Mouse (Mus musculus) neural tube, embryonic 13.5 days (tissue): ENCODE data around the gene Lsamp. TPM values are rescaled to one million over a fixed set of nuclear protein-coding genes. Genes with fewer than 3 reads are reported as not detected.
"Not testable (repeated sequence)": the region's sequence is repeated elsewhere in the genome, so short reads cannot be mapped to it uniquely, and the experiment has no call there.

Experiments used
- ATAC-seq: fragments of 200-750 bp; cut with Nextera tagmentation; 2 replicates; pipeline ENCODE4 v1.8.0; 2017; ENCODE audit warnings: low read depth, mild to moderate bottlenecking, moderate TSS enrichment, moderate library complexity
- H3K27ac ChIP-seq: fragments of 300-500 bp; sonication (generic); replicated peaks from 2 replicates; pipeline ENCODE4 v1.5.1; 2015; ENCODE audit warnings: moderate library complexity, mild to moderate bottlenecking, inconsistent platforms
- H3K27me3 ChIP-seq: fragments of 300-500 bp; sonication (generic); 2 replicates; pipeline ENCODE4 v1.6.1; 2015; ENCODE audit warnings: mild to moderate bottlenecking, inconsistent platforms
- H3K36me3 ChIP-seq: fragments of 300-500 bp; sonication (generic); 2 replicates; pipeline ENCODE4 v1.6.1; 2015; ENCODE audit warnings: mild to moderate bottlenecking, inconsistent platforms
- H3K4me1 ChIP-seq: fragments of 300-500 bp; sonication (generic); replicated peaks from 2 replicates; pipeline ENCODE4 v1.6.1; 2015; ENCODE audit warnings: inconsistent platforms
- H3K4me2 ChIP-seq: fragments of 300-500 bp; sonication (generic); 2 replicates; pipeline ENCODE4 v1.6.1; 2015; ENCODE audit warnings: inconsistent platforms, mild to moderate bottlenecking, moderate library complexity
- H3K4me3 ChIP-seq: fragments of 300-500 bp; sonication (generic); 2 replicates; pipeline ENCODE4 v1.5.1; 2015; ENCODE audit warnings: mild to moderate bottlenecking, inconsistent platforms
- H3K9ac ChIP-seq: fragments of 300-500 bp; sonication (generic); 2 replicates; pipeline ENCODE4 v1.6.1; 2015; ENCODE audit warnings: moderate library complexity, mild to moderate bottlenecking, inconsistent platforms
- H3K9me3 ChIP-seq: fragments of 300-500 bp; sonication (generic); 2 replicates; pipeline ENCODE4 v1.6.1; 2016; ENCODE audit warnings: inconsistent platforms
- WGBS: fragments of 180-500 bp; shearing (Covaris S2); methylation state at CpG from one replicate; pipeline ENCODE4 v1.1.7; 2015; 5-methylcytosine and 5-hydroxymethylcytosine counted together
- polyA plus RNA-seq: library from polyadenylated mRNA; unstranded; fragments of >200 nt; fragmentation: Nextera tagmentation; extraction: Ambion mirVana; gene quantifications from 2 replicates; pipeline ENCODE4 v1.2.1, GENCODE M21; 2015

Lsamp gene
- polyA plus RNA-seq, 1 experiment from 2014 or later, result 56.5 TPM

- no peak for ATAC-seq
- H3K9ac ChIP-seq, result no peak overlapping the region
- H3K4me2 ChIP-seq, result no peak overlapping the region
- no peaks in the 10 kb centered on the region for H3K9me3 ChIP-seq
- 23% methylated on average over 1 of the region's 1 CpGs for WGBS
- H3K27ac ChIP-seq, result no peak overlapping the region
- H3K36me3 ChIP-seq, result no peaks in the 10 kb centered on the region
- H3K27me3 ChIP-seq, result no peaks in the 10 kb centered on the region
- no peak overlapping the region for H3K4me3 ChIP-seq
- 0 out of 2 replicates have a peak, but pooled peaks cover 5% of the 10 kb centered on the region for H3K4me1 ChIP-seq
Measured at GRCm38 (mm10) chr16:40536754-40537153, 552.6 kb downstream of the Lsamp start.

DNA sequence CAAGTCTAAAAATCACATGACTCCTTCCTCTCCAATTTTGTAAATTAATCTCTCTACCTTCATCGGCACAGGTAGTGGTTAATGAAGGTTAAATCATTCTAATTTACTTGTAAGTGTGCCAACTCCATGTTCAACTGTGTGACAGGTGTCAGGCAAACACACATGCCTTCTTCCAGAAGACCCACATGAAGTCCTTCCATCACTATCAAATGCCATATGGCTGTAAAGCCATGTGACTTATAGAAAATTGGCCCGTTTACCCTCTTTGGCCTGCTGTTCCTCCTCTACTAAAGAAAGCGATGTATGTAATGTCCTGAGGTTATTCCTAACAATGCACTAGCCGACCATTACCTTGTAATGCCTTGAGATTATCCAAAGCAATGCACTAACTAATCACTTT, 565.5 kb downstream of the Lsamp start:
- H3K4me2 ChIP-seq, result no peak overlapping the region
- 85% methylated on average over 4 of the region's 4 CpGs for WGBS
- no peak for ATAC-seq
- no peaks in the 10 kb centered on the region for H3K27me3 ChIP-seq
- no peak overlapping the region for H3K9ac ChIP-seq
- no peaks in the 10 kb centered on the region for H3K9me3 ChIP-seq
- H3K27ac ChIP-seq, result no peak overlapping the region
- H3K36me3 ChIP-seq, result no peaks in the 10 kb centered on the region
- H3K4me3 ChIP-seq, result no peak overlapping the region
- H3K4me1 ChIP-seq, result no peaks in the 10 kb centered on the region

GRCm38 (mm10) chr16:40555608-40556007, 571.4 kb downstream of the Lsamp start:
- ATAC-seq, result no peak
- Histone ChIP-seq H3K27ac (no peak overlapping the region), H3K36me3 (no peaks in the 10 kb centered on the region), H3K4me3 (no peak overlapping the region), H3K9me3 (no peaks in the 10 kb centered on the region), H3K4me1 (peaks cover 11% of the 10 kb centered on the region), H3K4me2 (no peak overlapping the region), H3K9ac (no peak overlapping the region), H3K27me3 (no peaks in the 10 kb centered on the region)
- WGBS, result 86% methylated on average over 1 of the region's 1 CpGs

GRCm38 (mm10) chr16:40557680-40558249, 573.6 kb downstream of the Lsamp start:
- no peak overlapping the region for H3K4me2 ChIP-seq
- 53% methylated on average over 5 of the region's 5 CpGs for WGBS
- no peak overlapping the region for H3K9ac ChIP-seq
- no peaks in the 10 kb centered on the region for H3K9me3 ChIP-seq
- no peak overlapping the region for H3K4me3 ChIP-seq
- no peaks in the 10 kb centered on the region for H3K27me3 ChIP-seq
- peak; percentile 65 for ATAC-seq
- no peak overlapping the region for H3K27ac ChIP-seq
- peaks cover 12% of the 10 kb centered on the region for H3K4me1 ChIP-seq
- no peaks in the 10 kb centered on the region for H3K36me3 ChIP-seq

GRCm38 (mm10) chr16:40567431-40567941, 583.3 kb downstream of the Lsamp start:
- Histone ChIP-seq H3K4me3 (no peak overlapping the region), H3K9ac (no peak overlapping the region), H3K9me3 (no peaks in the 10 kb centered on the region), H3K4me2 (no peak overlapping the region), H3K4me1 (peaks cover 8% of the 10 kb centered on the region; the same call in 1 of the 2 replicates), H3K36me3 (no peaks in the 10 kb centered on the region), H3K27me3 (no peaks in the 10 kb centered on the region), H3K27ac (no peak overlapping the region)
- 56% methylated on average over 9 of the region's 9 CpGs for WGBS
- no peak for ATAC-seq

- no peak overlapping the region for H3K9ac ChIP-seq
- H3K4me1 ChIP-seq, result peaks cover 6% of the 10 kb centered on the region; the same call in 1 of the 2 replicates
- H3K4me3 ChIP-seq, result no peak overlapping the region
- WGBS, result 78% methylated on average over 12 of the region's 12 CpGs
- H3K36me3 ChIP-seq, result no peaks in the 10 kb centered on the region
- no peak overlapping the region for H3K4me2 ChIP-seq
- peak; percentile 65 for ATAC-seq
- no peak overlapping the region for H3K27ac ChIP-seq
- no peaks in the 10 kb centered on the region for H3K27me3 ChIP-seq
- no peaks in the 10 kb centered on the region for H3K9me3 ChIP-seq
Measured at GRCm38 (mm10) chr16:40572085-40572745, 588.1 kb downstream of the Lsamp start.

DNA sequence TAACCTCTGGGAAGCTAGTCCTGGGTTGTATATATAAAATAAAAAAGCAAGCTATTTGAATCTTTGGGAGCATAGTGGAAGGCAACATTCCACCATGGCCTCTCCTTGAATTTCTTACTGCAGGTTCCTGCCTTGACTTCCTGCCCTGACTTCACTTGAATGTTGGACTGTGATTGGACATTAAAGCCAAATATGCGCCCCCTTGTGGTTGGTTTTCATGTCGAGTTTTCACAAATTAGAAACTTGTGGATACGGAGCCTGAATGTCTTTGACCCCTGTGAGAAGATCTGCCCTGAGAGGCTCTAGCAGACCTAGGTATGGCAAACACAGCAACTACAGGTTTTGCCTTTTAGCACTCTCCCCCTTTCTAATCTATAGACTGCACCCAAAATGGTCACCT, 597.9 kb downstream of the Lsamp start:
- Histone ChIP-seq H3K4me3 (no peak overlapping the region), H3K27me3 (no peaks in the 10 kb centered on the region), H3K36me3 (no peaks in the 10 kb centered on the region), H3K4me2 (no peak overlapping the region), H3K27ac (no peak overlapping the region), H3K4me1 (peaks cover 7% of the 10 kb centered on the region), H3K9me3 (no peaks in the 10 kb centered on the region), H3K9ac (no peak overlapping the region)
- no peak for ATAC-seq
- 69% methylated on average over 3 of the region's 3 CpGs for WGBS

DNA sequence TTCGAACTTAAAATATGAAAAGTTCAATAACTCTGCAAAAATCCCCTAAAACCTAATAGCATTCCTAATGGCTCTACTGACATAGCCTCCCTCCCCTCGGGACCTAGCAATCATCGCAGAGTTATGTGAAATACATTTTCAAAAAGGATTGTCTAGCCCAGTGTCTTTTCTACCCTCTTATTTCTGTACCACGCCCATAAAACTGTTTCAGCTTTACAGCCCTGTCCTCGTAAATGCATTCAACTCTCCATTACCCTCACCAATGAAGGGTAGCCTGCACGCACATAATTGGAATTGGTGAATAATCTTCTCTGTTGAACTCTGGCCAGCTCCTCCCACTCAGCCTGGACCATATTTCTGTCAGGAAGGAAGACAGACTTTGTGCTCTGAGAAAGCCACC, 609.0 kb downstream of the Lsamp start:
- WGBS, result 39% methylated on average over 6 of the region's 6 CpGs

DNA sequence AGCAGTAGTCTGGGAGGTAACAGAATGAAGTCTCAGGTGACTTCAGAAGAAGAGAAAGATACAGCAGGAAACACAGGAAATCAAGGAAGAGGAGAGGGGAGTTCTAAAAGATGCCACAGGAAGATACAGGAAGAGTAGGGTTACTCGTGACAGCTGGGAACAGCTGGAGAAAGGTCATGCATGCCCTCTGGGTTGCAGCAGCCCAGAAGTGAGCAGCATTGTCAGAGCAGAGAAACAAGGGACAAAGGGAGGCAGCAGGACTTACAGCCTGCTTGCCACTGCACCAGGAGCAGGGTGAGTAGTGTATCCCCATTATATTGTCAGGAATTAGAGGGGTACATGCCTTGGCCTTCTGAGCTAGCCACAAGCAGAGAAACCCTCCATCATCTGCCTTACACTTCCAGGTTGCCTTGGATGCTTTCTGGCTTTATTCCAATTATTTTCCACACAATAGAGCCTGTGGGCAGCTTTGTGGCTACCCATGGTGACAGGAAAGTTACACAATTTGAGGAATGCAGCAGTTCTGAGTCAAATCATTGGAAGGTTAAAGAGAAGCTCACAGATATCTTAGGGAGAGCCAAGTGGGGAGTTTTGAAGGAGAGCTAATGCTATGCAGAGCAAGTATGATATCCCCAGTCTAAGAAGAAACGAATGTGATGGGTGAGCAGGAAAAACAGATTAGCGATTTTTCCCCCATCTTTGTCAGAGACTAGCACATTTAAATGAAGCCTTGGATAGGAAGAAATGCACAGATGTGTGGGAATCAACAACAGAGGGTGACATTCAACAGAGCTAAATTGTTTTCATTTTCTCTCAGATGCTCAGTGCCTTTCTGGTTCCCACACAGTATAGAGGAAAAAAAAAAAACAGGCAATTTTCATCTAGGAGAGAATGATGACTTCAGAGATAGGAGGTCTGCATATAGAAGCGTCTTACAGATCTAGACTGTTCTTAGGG, 617.5 kb downstream of the Lsamp start:
- H3K27ac ChIP-seq, result no peak overlapping the region
- no peak for ATAC-seq
- WGBS, result 52% methylated on average over 4 of the region's 4 CpGs
- H3K4me2 ChIP-seq, result no peak overlapping the region
- H3K4me3 ChIP-seq, result no peak overlapping the region
- no peak overlapping the region for H3K9ac ChIP-seq
- H3K9me3 ChIP-seq, result no peaks in the 10 kb centered on the region
- no peaks in the 10 kb centered on the region for H3K27me3 ChIP-seq
- peaks cover 6% of the 10 kb centered on the region; the same call in 1 of the 2 replicates for H3K4me1 ChIP-seq
- no peaks in the 10 kb centered on the region for H3K36me3 ChIP-seq

More for the DNA sequence above, 609.0 kb downstream of the Lsamp start:
- no peak overlapping the region for H3K9ac ChIP-seq
- H3K4me2 ChIP-seq, result no peak overlapping the region
- H3K36me3 ChIP-seq, result no peaks in the 10 kb centered on the region
- no peaks in the 10 kb centered on the region for H3K27me3 ChIP-seq
- no peaks in the 10 kb centered on the region for H3K9me3 ChIP-seq
- no peak for ATAC-seq
- peaks cover 7% of the 10 kb centered on the region for H3K4me1 ChIP-seq
- no peak overlapping the region for H3K4me3 ChIP-seq
- H3K27ac ChIP-seq, result no peak overlapping the region

GRCm38 (mm10) chr16:40607509-40607908, 623.3 kb downstream of the Lsamp start:
- no peak overlapping the region for H3K9ac ChIP-seq
- WGBS, result 64% methylated on average over 3 of the region's 3 CpGs
- H3K27me3 ChIP-seq, result no peaks in the 10 kb centered on the region
- no peak overlapping the region for H3K27ac ChIP-seq
- ATAC-seq, result peak; percentile 72; the same call in 1 of the 2 replicates
- H3K4me2 ChIP-seq, result no peak overlapping the region
- H3K36me3 ChIP-seq, result no peaks in the 10 kb centered on the region
- no peaks in the 10 kb centered on the region for H3K9me3 ChIP-seq
- no peak overlapping the region for H3K4me3 ChIP-seq
- H3K4me1 ChIP-seq, result no peaks in the 10 kb centered on the region

DNA sequence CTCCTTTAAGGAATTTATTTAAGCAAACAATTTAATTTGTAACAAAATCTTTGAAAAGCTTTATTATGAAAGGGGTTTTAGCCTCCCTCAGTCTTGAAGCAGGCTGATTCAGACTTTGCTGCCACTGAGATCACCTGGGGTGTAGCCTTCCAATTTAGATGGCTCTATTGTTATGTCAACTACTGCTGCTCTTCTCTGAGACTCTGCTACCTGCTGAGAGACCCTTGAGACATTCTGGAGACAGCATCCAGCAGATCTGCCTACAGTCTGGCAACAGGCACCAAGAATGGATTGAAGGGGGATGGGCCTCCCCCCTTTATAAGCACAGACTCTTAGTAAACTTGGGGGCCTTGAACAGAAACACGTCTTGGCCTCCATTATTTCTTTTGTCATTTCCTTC, 632.5 kb downstream of the Lsamp start:
- H3K9me3 ChIP-seq, H3K27ac ChIP-seq, H3K36me3 ChIP-seq, H3K4me1 ChIP-seq, H3K9ac ChIP-seq, H3K27me3 ChIP-seq, H3K4me2 ChIP-seq, ATAC-seq, H3K4me3 ChIP-seq: not testable (repeated sequence)
- whole genome bisulfite sequencing, result 4% methylated on average over 1 of the region's 1 CpGs

DNA sequence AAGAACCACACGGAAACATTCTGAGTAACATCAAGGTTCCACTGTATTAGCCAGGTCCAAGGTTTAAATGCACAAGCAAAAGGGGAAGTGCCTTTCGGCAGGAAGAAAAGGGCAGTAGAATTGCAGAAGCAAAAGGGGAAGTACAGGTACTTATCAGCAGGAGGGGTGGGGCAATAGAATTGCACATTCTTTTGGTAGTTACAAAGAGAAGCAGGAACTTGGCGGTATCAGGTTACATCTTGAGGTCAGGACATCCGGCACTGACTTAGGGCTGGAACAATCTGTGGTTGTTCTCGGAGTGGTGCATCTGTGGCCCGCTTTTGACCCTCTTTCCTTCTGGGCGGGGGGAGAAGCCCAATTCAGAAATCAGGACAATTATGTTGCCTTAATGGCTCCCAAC, 636.9 kb downstream of the Lsamp start:
- not testable (repeated sequence) for H3K4me3 ChIP-seq, H3K27ac ChIP-seq, H3K36me3 ChIP-seq, H3K9ac ChIP-seq, ATAC-seq, H3K4me2 ChIP-seq, H3K27me3 ChIP-seq, H3K4me1 ChIP-seq, H3K9me3 ChIP-seq
- 67% methylated on average over 7 of the region's 7 CpGs for WGBS
